Mouse (Mus musculus) right cerebral cortex, adult 18-20 months (tissue): ENCODE measurements around the gene Ccr9.

Source experiments
- DNase-seq: peaks from one replicate; pipeline ENCODE4 v3.0.0; 2022; ENCODE audit warnings: mixed read lengths

Gene Ccr9

DNA sequence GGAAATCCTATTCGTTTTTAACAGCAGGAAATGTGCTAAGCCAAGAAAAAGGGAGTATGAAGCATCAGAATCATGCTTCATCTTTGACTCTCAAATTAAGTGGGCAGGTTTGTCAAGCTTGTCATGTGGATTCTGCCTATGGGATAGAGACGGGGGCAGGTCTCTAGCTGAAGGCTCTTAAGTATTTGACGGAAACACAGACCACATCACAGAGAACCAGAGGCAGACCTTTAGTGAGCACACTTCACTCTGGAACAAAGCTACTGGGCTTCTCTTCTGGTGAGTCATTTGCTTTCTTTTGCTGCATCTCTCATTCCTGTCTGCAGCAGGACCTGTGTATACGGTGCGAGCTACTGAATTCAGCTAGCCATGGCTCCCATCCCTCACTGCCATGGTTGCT lies 128.0 kb downstream of the Ccr9 start, which contains the start of gene Cxcr6:
Gene Cxcr6, plus strand, starts transcription at position 209 of the 400 bp plus-strand sequence.
- no peak for DNase-seq

DNA sequence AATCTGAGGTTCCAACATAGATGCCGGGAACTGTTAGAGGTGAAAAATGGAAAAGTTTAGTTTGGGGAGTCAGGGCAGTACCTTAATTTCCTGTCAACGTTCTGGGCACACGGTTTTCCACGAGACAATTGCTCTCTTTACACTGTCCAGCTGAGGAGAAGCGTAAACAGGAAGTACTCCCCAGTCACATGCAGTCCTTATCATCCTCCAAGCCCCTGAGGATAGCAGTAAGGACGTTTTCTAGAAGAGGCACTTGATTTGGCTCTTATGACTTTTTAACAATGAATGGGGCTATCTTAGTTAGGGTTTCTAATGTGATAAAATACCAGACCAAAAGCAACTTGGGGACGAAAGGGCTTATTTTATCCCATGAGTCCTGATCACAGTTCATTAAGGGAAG lies 130.3 kb downstream of the Ccr9 start:
- DNase-seq, result no peak

GRCm38 (mm10) chr9:123811831-123812230 lies 133.6 kb downstream of the Ccr9 start:
- no peak for DNase-seq

DNA sequence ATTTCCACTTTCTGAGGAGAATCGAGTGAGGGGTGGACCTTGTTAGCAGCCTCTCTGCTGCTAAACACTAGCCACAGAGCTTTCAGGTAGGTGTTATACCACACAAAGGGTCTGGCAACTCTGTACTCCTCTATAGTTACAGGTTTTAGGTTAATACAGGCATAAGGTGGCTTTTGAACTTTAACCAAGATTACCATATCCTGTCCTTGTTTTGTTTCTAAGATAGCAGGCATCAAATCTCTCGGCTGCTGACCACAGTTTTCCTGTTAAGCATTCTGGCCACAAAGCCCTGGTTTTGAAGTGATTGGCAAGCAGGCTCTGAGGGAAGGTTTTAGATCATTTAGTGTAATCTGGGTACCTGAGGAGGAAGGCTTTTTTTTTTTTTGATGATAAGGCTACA lies 136.1 kb downstream of the Ccr9 start:
- DNase-seq, result no peak

DNA sequence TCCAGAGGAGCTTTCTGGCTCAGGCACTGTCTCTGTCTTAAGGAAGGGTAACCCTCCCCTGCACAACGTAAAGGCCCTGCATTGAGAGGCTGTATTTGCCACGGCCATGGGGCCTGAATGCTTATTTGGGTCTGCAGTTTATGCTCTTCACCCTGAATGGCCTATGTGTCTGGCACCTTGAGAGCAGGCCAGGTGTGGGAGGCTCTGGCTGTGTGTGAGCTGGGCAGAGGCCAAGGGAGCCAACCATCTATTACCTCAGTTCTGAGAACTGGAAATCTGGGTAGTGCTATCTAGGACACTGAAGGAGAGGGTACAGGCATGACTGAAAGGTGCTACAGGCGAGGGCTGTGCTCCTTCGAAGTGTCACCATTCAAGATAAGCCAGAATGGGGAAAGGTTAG lies 136.6 kb downstream of the Ccr9 start:
- no peak for DNase-seq

- no peak for DNase-seq
Measured at GRCm38 (mm10) chr9:123815444-123815843, 137.2 kb downstream of the Ccr9 start.

DNA sequence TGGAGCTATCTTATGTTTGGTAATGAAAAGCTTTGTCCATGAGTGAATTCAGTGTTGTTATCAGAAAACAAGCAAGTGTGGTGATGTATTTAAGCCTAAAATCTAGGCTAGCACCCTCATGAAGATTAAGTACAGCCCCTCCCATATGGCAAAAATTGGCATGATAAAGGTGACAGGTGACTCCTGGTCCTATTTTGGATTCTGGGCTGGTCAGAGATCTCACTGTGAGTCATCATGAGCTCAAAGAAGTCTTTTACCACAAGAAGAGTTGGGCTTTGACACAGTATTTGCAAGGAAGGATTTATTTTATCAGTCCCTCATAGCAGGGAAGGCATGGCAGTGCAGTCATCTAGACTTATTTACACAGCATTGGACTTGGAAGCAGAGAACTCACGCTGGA lies 137.8 kb downstream of the Ccr9 start:
- DNase-seq, result no peak

DNA sequence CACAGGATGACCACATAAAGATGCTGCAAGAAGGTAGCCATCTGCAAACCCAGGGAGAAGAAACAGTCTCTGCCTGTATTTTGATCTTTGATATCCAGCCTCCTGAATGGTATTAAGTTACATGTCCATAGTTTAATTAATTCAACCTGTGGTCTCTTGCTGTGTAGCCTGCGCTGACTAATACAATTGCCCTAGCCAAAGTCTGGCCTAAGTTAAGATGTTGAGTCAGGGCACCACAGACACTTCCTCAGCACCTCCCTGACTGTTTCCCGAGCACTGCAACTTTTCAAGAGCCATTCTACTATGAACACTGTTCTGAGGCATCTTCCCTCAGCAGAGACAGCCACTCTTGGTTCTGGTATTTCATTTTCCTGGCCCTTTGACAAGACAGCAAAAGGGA lies 140.4 kb downstream of the Ccr9 start:
- no peak for DNase-seq

DNA sequence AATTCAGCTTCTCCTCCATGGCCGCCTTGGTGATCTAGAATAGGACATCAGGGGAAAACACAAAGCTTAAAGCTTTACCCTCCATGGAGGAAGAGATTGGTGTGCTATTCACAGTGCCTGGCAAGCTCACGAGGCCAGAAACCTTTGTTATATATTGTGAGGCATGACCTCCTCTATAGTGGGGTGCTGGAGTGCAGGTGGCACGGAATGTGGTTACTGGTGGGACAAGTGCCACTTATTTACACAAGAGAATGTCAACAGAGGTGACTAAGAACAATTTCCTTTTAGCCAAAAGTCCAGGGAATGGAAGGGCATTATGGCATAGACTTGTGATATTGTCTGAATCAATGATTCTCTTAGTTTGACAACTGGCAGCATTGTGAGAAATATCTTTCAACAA lies 148.4 kb downstream of the Ccr9 start:
- DNase-seq, result no peak

DNA sequence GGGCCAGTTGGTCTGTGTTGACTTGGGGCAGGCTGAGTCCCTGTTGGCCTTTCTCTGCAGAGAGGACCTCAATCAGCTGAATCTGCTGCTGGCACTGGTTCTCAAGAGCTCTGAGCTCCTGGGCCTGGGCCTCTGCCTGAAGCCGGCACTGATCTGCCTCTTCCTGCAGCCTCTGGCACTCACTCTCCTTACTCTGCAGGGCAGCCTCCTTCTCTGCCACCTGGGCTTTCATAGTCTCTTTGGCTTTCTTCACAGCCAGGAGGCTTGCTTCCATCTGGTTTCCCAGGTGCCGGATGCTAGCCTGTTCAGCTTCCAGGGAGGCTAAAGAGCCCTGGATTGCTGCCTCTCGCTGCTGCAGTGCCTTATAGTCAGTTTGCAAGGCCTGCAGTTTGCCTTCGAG lies 150.7 kb downstream of the Ccr9 start:
- no peak for DNase-seq
